Mouse (Mus musculus) embryonic facial prominence, embryonic 15.5 days (tissue): ENCODE measurements around the gene Defa17. TPM values are rescaled to one million over a fixed set of nuclear protein-coding genes. Genes with fewer than 3 reads are reported as not detected.
"Not testable (repeated sequence)": the region's sequence is repeated elsewhere in the genome, so short reads cannot be mapped to it uniquely, and the experiment has no call there.

Experiments
- ATAC-seq: fragments of 200-750 bp; cut with Nextera tagmentation; 2 replicates; pipeline ENCODE4 v1.8.0; 2017; ENCODE audit warnings: low read depth, moderate TSS enrichment; ENCODE audit not compliant: insufficient number of reproducible peaks, low FRiP score, low TSS enrichment
- H3K27ac ChIP-seq: fragments of 300-500 bp; sonication (generic); replicated peaks from 2 replicates; pipeline ENCODE4 v1.5.1; 2015; ENCODE audit warnings: mild to moderate bottlenecking, inconsistent platforms
- H3K27me3 ChIP-seq: fragments of 300-500 bp; sonication (generic); 2 replicates; pipeline ENCODE4 v1.6.1; 2015; ENCODE audit warnings: inconsistent platforms
- H3K36me3 ChIP-seq: fragments of 300-500 bp; sonication (generic); 2 replicates; pipeline ENCODE4 v1.6.1; 2015; ENCODE audit warnings: mild to moderate bottlenecking, inconsistent platforms
- H3K4me1 ChIP-seq: fragments of 300-500 bp; sonication (generic); 2 replicates; pipeline ENCODE4 v1.6.1; 2015; ENCODE audit warnings: inconsistent platforms
- H3K4me2 ChIP-seq: fragments of 300-500 bp; sonication (generic); replicated peaks from 2 replicates; pipeline ENCODE4 v1.6.1; 2015; ENCODE audit warnings: mild to moderate bottlenecking, inconsistent platforms
- H3K4me3 ChIP-seq: fragments of 300-500 bp; sonication (generic); replicated peaks from 2 replicates; pipeline ENCODE4 v1.5.1; 2015; ENCODE audit warnings: mild to moderate bottlenecking, inconsistent platforms
- H3K9ac ChIP-seq: fragments of 300-500 bp; sonication (generic); 2 replicates; pipeline ENCODE4 v1.6.1; 2015; ENCODE audit warnings: inconsistent platforms
- H3K9me3 ChIP-seq: fragments of 300-500 bp; sonication (generic); replicated peaks from 2 replicates; pipeline ENCODE4 v1.6.1; 2016; ENCODE audit warnings: inconsistent platforms
- WGBS: fragments of 180-500 bp; shearing (Covaris S2); methylation state at CpG from one replicate; pipeline ENCODE4 v1.1.7; 2015; 5-methylcytosine and 5-hydroxymethylcytosine counted together
- polyA plus RNA-seq: library from polyadenylated mRNA; unstranded; fragments of >200 nt; fragmentation: Nextera tagmentation; extraction: Ambion mirVana; gene quantifications from 2 replicates; pipeline ENCODE4 v1.2.1, GENCODE M21; 2015

Gene Defa17
- polyA plus RNA-seq, result not detected in 2 replicates

- not testable (repeated sequence) for H3K9ac ChIP-seq, H3K4me3 ChIP-seq, H3K4me2 ChIP-seq, ATAC-seq, H3K4me1 ChIP-seq, H3K27me3 ChIP-seq, H3K27ac ChIP-seq, H3K36me3 ChIP-seq, H3K9me3 ChIP-seq
- WGBS, result no CpG with 5 or more reads among the region's 2 CpGs
Observed at GRCm38 (mm10) chr8:21655480-21655879, at the start of gene Defa17. Gene Defa17 (plus strand): TSS chr8:21655780.

GRCm38 (mm10) chr8:21617883-21618282 lies 37.7 kb upstream of the Defa17 start, which contains the start of gene Defa26:
Gene Defa26 (plus strand): TSS chr8:21618183.
- H3K27ac ChIP-seq, H3K4me1 ChIP-seq, H3K36me3 ChIP-seq, ATAC-seq, H3K4me3 ChIP-seq, H3K4me2 ChIP-seq, H3K9me3 ChIP-seq, H3K27me3 ChIP-seq, H3K9ac ChIP-seq: not testable (repeated sequence)
- WGBS, result 100% methylated on average over 1 of the region's 1 CpGs

GRCm38 (mm10) chr8:21665497-21665896 lies 9.9 kb downstream of the Defa17 start, which contains the start of gene Defa34:
Gene Defa34 (plus strand): TSS chr8:21665797.
- not testable (repeated sequence) for H3K36me3 ChIP-seq, H3K4me2 ChIP-seq, H3K9me3 ChIP-seq, H3K4me1 ChIP-seq, H3K27me3 ChIP-seq, H3K4me3 ChIP-seq, H3K9ac ChIP-seq, H3K27ac ChIP-seq, ATAC-seq
- WGBS, result 71% methylated on average over 1 of the region's 1 CpGs

- not testable (repeated sequence) for H3K36me3 ChIP-seq, H3K9ac ChIP-seq, H3K9me3 ChIP-seq, H3K4me3 ChIP-seq, ATAC-seq, H3K27ac ChIP-seq, H3K4me2 ChIP-seq, H3K27me3 ChIP-seq, H3K4me1 ChIP-seq
- 71% methylated on average over 2 of the region's 2 CpGs for WGBS
Observed at GRCm38 (mm10) chr8:21703545-21703944, 48.0 kb downstream of the Defa17 start, which contains the start of gene AY761184. Gene AY761184 (minus strand): TSS chr8:21703645.

Other genes starting within 250 kb of the Defa17 start
- gene Defa36, start 228.4 kb upstream of the Defa17 start, polyA plus RNA-seq, result not detected in 2 replicates
- not detected in 2 replicates for gene Gm7849, start 199.2 kb upstream of the Defa17 start, polyA plus RNA-seq
- gene Defa20, start 146.5 kb upstream of the Defa17 start, polyA plus RNA-seq, result not detected in 2 replicates
- gene Defa32, start 126.7 kb upstream of the Defa17 start, polyA plus RNA-seq, result not detected in 2 replicates
- gene Defa37, start 90.4 kb upstream of the Defa17 start, polyA plus RNA-seq, result not detected in 2 replicates
- not detected in 2 replicates for gene Defa28, start 72.8 kb upstream of the Defa17 start, polyA plus RNA-seq
- not detected in 2 replicates for gene Gm7861, start 61.3 kb upstream of the Defa17 start, polyA plus RNA-seq
- gene Defa26, start 37.6 kb upstream of the Defa17 start, polyA plus RNA-seq, result not detected in 2 replicates
- not detected in 2 replicates for gene Defa34, start 10.0 kb downstream of the Defa17 start, polyA plus RNA-seq
- gene AY761184, start 47.9 kb downstream of the Defa17 start, polyA plus RNA-seq, result not detected in 2 replicates
- not detected in 2 replicates for gene Defa24, start 78.7 kb downstream of the Defa17 start, polyA plus RNA-seq
- gene Defb50, start 167.8 kb downstream of the Defa17 start, polyA plus RNA-seq, result not detected in 2 replicates
- gene Defb2, start 184.1 kb downstream of the Defa17 start, polyA plus RNA-seq, result not detected in 2 replicates
- gene Defb10, start 203.1 kb downstream of the Defa17 start, polyA plus RNA-seq, result not detected in 2 replicates
- not detected in 2 replicates for gene Defb9, start 229.6 kb downstream of the Defa17 start, polyA plus RNA-seq